Mouse (Mus musculus) forebrain, embryonic 11.5 days (tissue): Measurements from ENCODE around the gene Slc22a6. TPM values are rescaled to one million over a fixed set of nuclear protein-coding genes. Genes with fewer than 3 reads are reported as not detected.

Source experiments
- polyA plus RNA-seq: library from polyadenylated mRNA; unstranded; fragments of >200 nt; fragmentation: Nextera tagmentation; extraction: Ambion mirVana; gene quantifications from 2 replicates; pipeline ENCODE4 v1.2.1, GENCODE M21; 2014

Slc22a6 gene
- polyA plus RNA-seq, 1 experiment from 2014 or later: 0.13 TPM

Other genes with a start within 250 kb of the Slc22a6 start
- not detected in 2 replicates for gene Slc22a30, start 212.9 kb upstream of the Slc22a6 start, polyA plus RNA-seq
- 0.16 and 0.41 TPM in 2 replicates for gene Slc22a8, start 26.8 kb upstream of the Slc22a6 start, polyA plus RNA-seq
- 0.13 TPM in 1 of 2 replicates, not detected in the other for gene Chrm1, start 45.8 kb downstream of the Slc22a6 start, polyA plus RNA-seq
- gene Slc3a2, start 105.3 kb downstream of the Slc22a6 start, polyA plus RNA-seq: 132 and 143 TPM in 2 replicates
- gene Wdr74, start 117.8 kb downstream of the Slc22a6 start, polyA plus RNA-seq: 79.5 and 89.2 TPM in 2 replicates
- 2.3 and 3.1 TPM in 2 replicates for gene 1700092M07Rik, start 122.7 kb downstream of the Slc22a6 start, polyA plus RNA-seq
- 88.4 and 93.8 TPM in 2 replicates for gene Stx5a, start 123.4 kb downstream of the Slc22a6 start, polyA plus RNA-seq
- 238 and 247 TPM in 2 replicates for gene Nxf1, start 139.0 kb downstream of the Slc22a6 start, polyA plus RNA-seq
- 181 and 182 TPM in 2 replicates for gene Tmem223, start 153.0 kb downstream of the Slc22a6 start, polyA plus RNA-seq
- 38.9 and 49.8 TPM in 2 replicates for gene Tmem179b, start 156.4 kb downstream of the Slc22a6 start, polyA plus RNA-seq
- gene Taf6l, start 168.4 kb downstream of the Slc22a6 start, polyA plus RNA-seq: 30.9 and 36.7 TPM in 2 replicates
- 151 and 156 TPM in 2 replicates for gene Polr2g, start 180.5 kb downstream of the Slc22a6 start, polyA plus RNA-seq
- 5.4 and 5.9 TPM in 2 replicates for gene Zbtb3, start 184.5 kb downstream of the Slc22a6 start, polyA plus RNA-seq
- 75.7 and 80.8 TPM in 2 replicates for gene Ttc9c, start 201.3 kb downstream of the Slc22a6 start, polyA plus RNA-seq
- gene Hnrnpul2, start 202.0 kb downstream of the Slc22a6 start, polyA plus RNA-seq: 6.7 and 7.8 TPM in 2 replicates
- gene AC129217.1, start 211.7 kb downstream of the Slc22a6 start, polyA plus RNA-seq: not detected in 2 replicates
- 55.0 and 56.3 TPM in 2 replicates for gene Bscl2, start 219.4 kb downstream of the Slc22a6 start, polyA plus RNA-seq
- gene Gng3, start 221.2 kb downstream of the Slc22a6 start, polyA plus RNA-seq: 83.4 and 92.6 TPM in 2 replicates
- 0.13 and 0.35 TPM in 2 replicates for gene Lrrn4cl, start 232.7 kb downstream of the Slc22a6 start, polyA plus RNA-seq